Mouse (Mus musculus) megakaryocyte-erythroid progenitor cell, adult 5-6 weeks (primary cell): ENCODE results near the gene Usp16. TPM values are rescaled to one million over a fixed set of nuclear protein-coding genes. Genes with fewer than 3 reads are reported as not detected.

Experiments
- total RNA-seq, 2 experiments: library from RNA; stranded (forward) in 1 of 2; stranded (reverse) in 1 of 2; fragments of 200-1000, 215-1000 nt in 1 of 2; fragments of >200 nt in 1 of 2; fragmentation: Nextera tagmentation in 1 of 2; gene quantifications; 2 replicates each; pipeline ENCODE4 v1.2.3; 2014 to 2017

Gene Usp16
- total RNA-seq, 2 experiments from 2014 or later = 69.4 to 125 TPM

Other genes starting within 250 kb of the Usp16 start
- gene N6amt1, start 100.5 kb upstream of the Usp16 start, total RNA-seq (2014; fragmentation: Nextera tagmentation) = 13.9 and 18.0 TPM in 2 replicates
- gene N6amt1, start 100.5 kb upstream of the Usp16 start, total RNA-seq (2017) = 11.7 and 16.5 TPM in 2 replicates
- 31.3 and 37.6 TPM in 2 replicates for gene Ltn1, start 22.1 kb upstream of the Usp16 start, total RNA-seq (2014; fragmentation: Nextera tagmentation)
- gene Ltn1, start 22.1 kb upstream of the Usp16 start, total RNA-seq (2017) = 24.0 and 26.9 TPM in 2 replicates
- gene Rwdd2b, start 14.1 kb upstream of the Usp16 start, total RNA-seq (2014; fragmentation: Nextera tagmentation) = 7.6 and 10.9 TPM in 2 replicates
- 13.1 and 17.1 TPM in 2 replicates for gene Rwdd2b, start 14.1 kb upstream of the Usp16 start, total RNA-seq (2017)
- 385 and 389 TPM in 2 replicates for gene Cct8, start 41.2 kb downstream of the Usp16 start, total RNA-seq (2014; fragmentation: Nextera tagmentation)
- gene Cct8, start 41.2 kb downstream of the Usp16 start, total RNA-seq (2017) = 923 and 1,111 TPM in 2 replicates
- not detected in 2 replicates for gene Map3k7cl, start 98.6 kb downstream of the Usp16 start, total RNA-seq (2014; fragmentation: Nextera tagmentation)
- not detected in 2 replicates for gene Map3k7cl, start 98.6 kb downstream of the Usp16 start, total RNA-seq (2017)
- 16.2 and 16.8 TPM in 2 replicates for gene Bach1, start 244.2 kb downstream of the Usp16 start, total RNA-seq (2014; fragmentation: Nextera tagmentation)
- 27.1 and 40.1 TPM in 2 replicates for gene Bach1, start 244.2 kb downstream of the Usp16 start, total RNA-seq (2017)